Mouse (Mus musculus): ENCODE data around the gene Tes.

The Tes gene

DNA sequence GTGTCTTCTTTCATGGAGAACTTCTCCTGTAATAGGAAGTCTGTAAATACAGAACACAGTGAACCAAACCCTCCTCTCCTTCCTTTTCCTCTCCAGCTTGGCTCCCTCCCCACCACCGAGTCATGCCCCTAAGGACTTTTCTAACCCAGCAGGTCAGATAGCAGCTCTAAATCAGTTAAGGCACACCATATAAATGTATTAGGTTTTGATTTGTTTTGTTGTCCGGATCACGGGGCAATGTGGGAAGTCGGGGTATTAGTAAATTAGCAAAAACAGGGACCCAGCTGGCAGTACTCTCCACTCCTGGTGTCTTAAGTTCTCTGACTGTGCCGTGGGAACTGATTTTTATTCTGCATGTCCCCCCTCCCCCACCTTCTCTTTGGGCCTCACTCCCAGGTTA, 14.4 kb downstream of the Tes start:
- DNase-seq (ENCODE audit: low spot score) = no peak

- DNase-seq (ENCODE audit: low spot score) = no peak
These were observed 14.9 kb downstream of the Tes start for GRCm38 (mm10) chr6:17079826-17080225.

DNA sequence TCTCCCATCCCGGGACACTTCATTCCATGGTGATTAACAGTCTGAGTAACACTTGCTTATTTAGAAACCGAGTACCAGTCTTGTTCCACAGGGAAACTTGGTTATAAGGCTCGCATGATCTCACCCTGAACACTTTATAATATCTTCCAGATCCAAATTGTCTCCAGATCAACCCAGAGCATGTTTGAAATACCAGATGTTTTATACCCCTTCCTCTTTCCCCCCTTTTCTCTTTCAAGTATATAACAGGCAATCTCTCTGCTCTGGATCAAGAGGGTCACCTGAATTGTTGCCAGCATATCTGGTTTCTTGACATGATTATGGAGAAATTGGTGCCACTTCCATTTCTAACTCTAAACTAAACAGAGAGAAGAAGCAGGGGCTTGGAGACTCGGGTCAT, 17.3 kb downstream of the Tes start:
- no peak for DNase-seq (ENCODE audit: low spot score)

DNA sequence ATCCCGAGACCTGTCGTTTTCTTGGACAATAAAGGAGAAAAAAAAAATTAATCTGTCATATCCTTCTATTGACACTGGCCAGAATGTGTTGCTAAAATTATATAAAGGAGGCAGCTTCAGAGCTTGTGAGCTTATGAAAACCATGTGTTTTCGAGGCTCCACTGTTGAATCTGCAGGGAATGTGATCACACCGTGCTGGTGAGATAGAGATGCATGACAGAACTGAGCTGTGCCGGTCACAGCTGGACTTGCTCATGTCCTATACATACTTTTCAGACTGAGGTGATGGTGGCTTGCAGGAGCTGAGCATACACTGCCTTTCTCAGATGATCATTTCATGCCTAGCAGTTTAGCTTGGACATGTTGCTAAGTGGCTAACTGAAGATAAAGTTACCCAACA, 17.9 kb downstream of the Tes start:
- DNase-seq (ENCODE audit: low spot score) = no peak

GRCm38 (mm10) chr6:17087485-17087884, 22.5 kb downstream of the Tes start:
- peak; percentile 88 for DNase-seq (ENCODE audit: low spot score)

DNA sequence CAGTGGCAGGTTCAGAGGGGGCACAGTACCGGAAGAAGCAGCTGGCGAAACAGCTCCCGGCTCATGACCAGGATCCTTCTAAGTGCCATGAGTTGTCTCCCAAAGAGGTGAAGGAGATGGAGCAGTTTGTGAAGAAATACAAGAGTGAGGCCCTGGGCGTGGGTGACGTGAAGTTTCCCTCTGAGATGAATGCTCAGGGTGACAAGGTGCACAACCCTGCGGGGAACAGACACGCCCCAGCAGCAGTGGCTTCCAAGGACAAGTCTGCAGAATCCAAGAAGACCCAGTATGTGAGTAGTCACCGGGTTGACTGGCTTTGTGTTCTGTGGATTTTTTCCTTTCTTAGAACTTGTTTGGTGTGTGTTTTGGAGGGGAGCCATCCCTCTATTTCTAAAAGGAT, 32.4 kb downstream of the Tes start:
- no peak for DNase-seq (ENCODE audit: low spot score)

DNA sequence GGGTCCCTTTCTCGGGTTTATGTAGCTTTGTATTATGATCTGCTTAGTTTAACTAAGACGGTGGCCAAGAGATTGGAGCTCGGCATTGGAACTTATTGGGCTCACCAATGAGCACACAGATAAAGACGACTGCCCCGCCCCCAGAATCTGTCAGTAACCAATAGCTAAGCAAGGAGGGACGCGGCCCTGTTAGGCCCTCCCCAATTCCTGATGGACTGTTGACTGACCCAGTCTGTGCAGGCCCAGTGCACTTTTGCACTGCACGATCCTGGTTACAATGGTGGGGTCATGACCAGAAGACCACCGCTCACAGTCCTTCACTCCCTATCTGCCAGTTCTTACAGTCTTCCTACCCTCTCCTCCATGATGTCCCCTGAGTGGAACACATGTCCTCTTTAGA, 33.6 kb downstream of the Tes start:
- DNase-seq (ENCODE audit: low spot score) = no peak

- DNase-seq (ENCODE audit: low spot score) = no peak
These were observed 34.7 kb downstream of the Tes start for GRCm38 (mm10) chr6:17099477-17100130.

GRCm38 (mm10) chr6:17105714-17106113, 40.8 kb downstream of the Tes start:
- DNase-seq (ENCODE audit: low spot score) = peak; percentile 90

GRCm38 (mm10) chr6:17106493-17106892, 41.5 kb downstream of the Tes start:
- no peak for DNase-seq (ENCODE audit: low spot score)

DNA sequence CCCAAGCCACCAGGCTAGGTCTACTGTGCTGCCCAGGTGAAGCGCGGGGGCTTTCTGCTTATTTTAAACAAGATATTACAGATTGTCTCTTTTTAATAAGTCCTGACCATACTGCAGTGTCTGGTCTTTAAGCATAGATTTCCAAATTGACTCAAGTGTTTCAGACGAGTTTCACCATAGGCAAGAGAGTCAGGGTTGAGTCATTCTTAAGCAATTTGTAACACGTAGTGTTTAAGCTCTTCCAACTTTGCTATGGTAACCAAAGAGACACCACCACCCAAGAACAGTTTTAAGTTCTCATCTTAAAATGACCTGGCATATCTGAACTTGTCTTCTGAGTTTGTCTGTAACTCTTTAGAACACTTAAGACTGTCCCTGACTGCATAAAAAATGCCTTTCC, 44.3 kb downstream of the Tes start:
- DNase-seq (ENCODE audit: low spot score) = peak; percentile 88

GRCm38 (mm10) chr6:17110564-17111100, 45.7 kb downstream of the Tes start:
- peak; percentile 74 for DNase-seq (ENCODE audit: low spot score)

DNA sequence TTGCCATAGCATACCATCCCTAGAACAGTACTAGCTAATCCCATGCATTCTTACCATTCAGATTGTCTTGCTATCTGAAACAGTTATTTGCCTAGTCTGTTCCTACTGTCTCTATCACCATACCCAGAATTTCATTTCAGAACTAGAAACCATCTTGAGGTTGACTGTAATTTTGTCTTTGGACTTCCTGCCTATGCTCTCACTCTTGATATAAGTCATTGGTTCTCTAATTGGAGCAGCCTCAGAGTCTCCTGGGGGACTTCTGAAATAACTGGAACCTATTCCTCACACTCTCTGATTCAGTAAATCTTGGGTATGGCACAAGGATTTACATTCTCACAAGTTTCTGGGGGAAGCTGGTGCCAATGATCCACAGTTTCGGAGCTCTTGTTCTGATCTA, 47.1 kb downstream of the Tes start:
- no peak for DNase-seq (ENCODE audit: low spot score)

DNA sequence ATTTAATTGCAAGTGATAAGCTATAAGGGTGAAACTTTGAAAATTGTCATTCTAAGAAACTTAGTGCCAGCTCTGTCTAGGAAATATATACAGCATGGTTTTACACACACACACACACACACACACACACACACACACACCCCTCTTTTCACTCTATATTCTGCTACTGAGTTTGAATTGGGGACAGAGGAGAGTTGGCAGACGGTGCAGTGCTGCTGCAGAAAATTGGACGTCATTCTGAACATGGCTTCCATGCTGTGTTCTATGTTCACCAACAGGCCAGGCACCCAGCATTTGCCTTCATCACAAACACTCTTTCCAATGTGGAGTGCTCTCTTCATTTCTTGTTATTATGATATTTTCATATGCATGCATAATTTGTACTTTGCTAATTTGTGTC, 48.0 kb downstream of the Tes start:
- no peak for DNase-seq (ENCODE audit: low spot score)

GRCm38 (mm10) chr6:17114588-17114987, 49.6 kb downstream of the Tes start:
- no peak for DNase-seq (ENCODE audit: low spot score)

GRCm38 (mm10) chr6:17115046-17115790, 50.3 kb downstream of the Tes start:
- DNase-seq (ENCODE audit: low spot score) = peak; percentile 42

- DNase-seq (ENCODE audit: low spot score) = peak; percentile 69
These were observed 54.7 kb downstream of the Tes start for GRCm38 (mm10) chr6:17119521-17120232.

DNA sequence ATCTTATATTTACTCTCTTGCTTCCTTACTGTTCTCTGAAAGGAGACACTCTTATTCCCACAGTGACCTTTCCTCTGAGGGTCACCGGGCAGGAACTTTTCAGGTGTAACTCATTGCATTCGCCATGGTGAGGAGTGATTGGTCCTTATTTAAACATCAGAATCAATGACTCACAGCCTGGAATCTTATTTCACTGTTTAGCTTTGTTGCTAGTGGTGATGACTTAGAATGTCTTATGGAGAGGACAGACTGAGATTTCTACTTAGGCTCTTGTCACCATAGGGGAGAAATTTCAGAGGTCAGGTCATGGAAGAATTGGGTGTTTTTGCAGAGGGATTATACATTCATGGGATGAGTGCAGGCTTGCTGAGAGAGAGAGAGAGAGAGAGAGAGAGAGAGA, 75.1 kb downstream of the Tes start:
- no peak for DNase-seq (ENCODE audit: low spot score)

DNA sequence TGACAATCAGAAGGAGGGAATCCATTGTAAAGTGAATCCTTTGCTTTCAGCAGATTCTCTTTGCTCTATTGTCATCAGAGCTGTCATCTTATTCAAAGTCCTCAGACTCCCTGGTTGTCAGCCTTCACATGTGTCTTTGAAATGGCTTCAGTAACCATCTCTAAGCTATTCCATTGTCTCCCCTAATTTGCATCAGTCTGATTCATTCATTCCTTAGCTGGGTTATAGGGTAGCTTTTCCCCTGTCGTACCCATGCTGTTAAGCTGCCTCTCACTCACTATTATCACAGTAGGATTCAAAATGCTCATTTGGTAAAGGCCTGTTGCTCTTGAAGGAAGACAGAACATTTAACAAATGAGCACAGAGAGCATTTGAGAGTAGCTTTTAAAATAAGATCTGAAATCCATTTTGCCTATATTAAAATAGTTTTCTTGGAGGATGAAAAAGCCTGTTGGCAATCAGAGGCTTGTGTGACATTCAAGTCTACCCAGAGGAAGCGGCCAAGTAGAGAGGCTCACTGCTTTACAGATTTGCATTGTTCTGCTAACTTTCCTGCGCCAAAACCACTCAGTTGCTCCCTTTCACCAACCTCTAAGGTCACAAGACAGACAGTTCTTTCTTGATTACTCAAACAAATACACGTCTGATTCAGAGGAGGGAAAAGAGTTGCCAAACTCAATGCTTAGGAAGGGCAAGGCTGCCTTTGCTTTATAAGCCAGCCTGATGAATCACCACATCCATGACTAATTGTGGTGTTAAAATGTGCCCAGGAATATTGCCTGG, 77.8 kb downstream of the Tes start:
- DNase-seq (ENCODE audit: low spot score) = peak; percentile 88

DNA sequence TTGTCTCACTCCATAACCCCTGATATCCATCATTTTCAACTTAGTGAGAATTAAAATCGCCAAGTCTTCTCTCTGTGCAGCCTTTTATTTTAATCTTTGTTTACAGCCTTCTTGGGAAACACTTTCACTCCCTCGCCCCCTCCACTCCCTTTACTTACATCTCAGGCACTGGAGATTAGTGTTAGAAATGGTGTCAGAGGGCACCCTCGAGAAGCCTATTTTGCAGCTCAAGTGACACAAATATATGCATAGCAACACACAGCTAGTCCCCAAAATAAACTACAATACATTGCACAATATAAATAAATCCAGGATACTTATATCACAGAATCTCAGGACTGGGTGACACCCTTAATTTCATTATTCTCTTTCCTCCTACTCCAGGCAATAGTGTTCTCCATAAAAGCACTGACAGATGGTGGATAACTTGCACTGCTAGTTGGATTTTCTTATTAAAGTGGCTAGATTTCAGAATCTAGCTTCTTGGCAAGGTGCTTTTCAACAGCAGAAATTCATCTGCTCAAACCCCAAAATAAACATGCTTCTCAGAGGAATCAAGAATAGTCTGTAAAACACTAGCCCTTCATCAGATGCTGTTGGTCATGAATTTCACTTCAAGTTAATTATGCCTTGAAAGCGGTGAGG, 86.2 kb downstream of the Tes start:
- DNase-seq (ENCODE audit: low spot score) = peak; percentile 43

DNA sequence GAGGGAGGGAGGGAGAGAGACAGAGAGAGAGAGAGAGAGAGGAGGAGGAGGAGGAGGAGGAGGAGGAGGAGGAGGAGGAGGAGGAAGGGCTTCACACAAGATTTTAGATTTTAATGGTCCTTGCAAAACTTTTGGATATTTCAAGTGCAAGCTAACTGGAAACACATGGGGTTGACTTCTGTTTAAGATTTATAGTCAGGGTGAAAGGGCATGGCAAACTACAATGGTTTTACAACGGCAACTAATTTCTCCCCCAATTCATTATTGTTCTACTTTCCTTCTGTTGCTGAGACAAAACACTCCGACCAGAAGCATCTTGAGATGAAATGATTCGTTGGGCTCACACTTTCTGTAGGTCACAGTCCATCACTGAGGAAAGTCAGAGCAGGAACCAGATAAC, 87.6 kb downstream of the Tes start:
- peak; percentile 63 for DNase-seq (ENCODE audit: low spot score)
